Mouse (Mus musculus) right cerebral cortex, postnatal 14 days (tissue): Measurements from ENCODE around the gene Asic1.

Experiments
- DNase-seq: peaks from one replicate; pipeline ENCODE4 v3.0.0; 2022

The Asic1 gene

GRCm38 (mm10) chr15:99703104-99703503, 32.9 kb downstream of the Asic1 start:
- DNase-seq = no peak

- no peak for DNase-seq
Observed at GRCm38 (mm10) chr15:99703676-99704040, 33.5 kb downstream of the Asic1 start.

- DNase-seq = no peak
Observed at GRCm38 (mm10) chr15:99704041-99704681, 34.0 kb downstream of the Asic1 start.

GRCm38 (mm10) chr15:99704881-99705280, 34.7 kb downstream of the Asic1 start:
- no peak for DNase-seq

GRCm38 (mm10) chr15:99705440-99706048, 35.4 kb downstream of the Asic1 start, which contains the start of gene Gm17349:
Gm17349 (minus strand) TSS chr15:99705490.
- peak; percentile 65 for DNase-seq

GRCm38 (mm10) chr15:99708176-99708575, 38.0 kb downstream of the Asic1 start:
- DNase-seq = no peak

GRCm38 (mm10) chr15:99710221-99711190, 40.3 kb downstream of the Asic1 start:
- no peak for DNase-seq

- DNase-seq = no peak
Observed at GRCm38 (mm10) chr15:99711491-99711890, 41.3 kb downstream of the Asic1 start.

- DNase-seq = no peak
Observed at GRCm38 (mm10) chr15:99712666-99713559, 42.7 kb downstream of the Asic1 start.

- no peak for DNase-seq
Observed at GRCm38 (mm10) chr15:99713569-99713968, 43.4 kb downstream of the Asic1 start.

GRCm38 (mm10) chr15:99714206-99714605, 44.0 kb downstream of the Asic1 start:
- DNase-seq = no peak

- peak; percentile 80 for DNase-seq
Observed at GRCm38 (mm10) chr15:99714858-99715257, 44.7 kb downstream of the Asic1 start.

- peak; percentile 59 for DNase-seq
Observed at GRCm38 (mm10) chr15:99715361-99715865, 45.2 kb downstream of the Asic1 start.

GRCm38 (mm10) chr15:99715982-99716746, 46.0 kb downstream of the Asic1 start:
- no peak for DNase-seq

- DNase-seq = peak; percentile 26
Observed at GRCm38 (mm10) chr15:99716814-99717213, 46.6 kb downstream of the Asic1 start.

- peak; percentile 61 for DNase-seq
Observed at GRCm38 (mm10) chr15:99717386-99718334, 47.5 kb downstream of the Asic1 start, which contains the start of gene Gpd1. Gpd1 (plus strand) TSS chr15:99717515.

- DNase-seq = no peak
Observed at GRCm38 (mm10) chr15:99718461-99719021, 48.4 kb downstream of the Asic1 start.

- DNase-seq = no peak
Observed at GRCm38 (mm10) chr15:99719865-99720264, 49.7 kb downstream of the Asic1 start.

- no peak for DNase-seq
Observed at GRCm38 (mm10) chr15:99721921-99722743, 52.0 kb downstream of the Asic1 start.
